Mouse (Mus musculus) testis, adult 10 weeks (tissue): ENCODE data around the gene Gcc2. TPM values are rescaled to one million over a fixed set of nuclear protein-coding genes. Genes with fewer than 3 reads are reported as not detected.

Experiments
- polyA plus RNA-seq: library from polyadenylated mRNA; stranded (reverse); fragments of 350-450 nt; fragmentation: Illumina TruSeq; extraction: RNeasy Lipid Tissue Mini Kit (QIAGEN cat#74804); gene quantifications from one replicate; pipeline ENCODE4 v1.2.3, GENCODE M21; 2014; ENCODE audit warnings: low read depth, low replicate concordance

The Gcc2 gene
- 53.8 TPM for polyA plus RNA-seq

GRCm38 (mm10) chr10:58255213-58255892 is at the start of gene Gcc2:
Gcc2 (plus strand) TSS chr10:58255497.

GRCm38 (mm10) chr10:58224827-58225785 is 30.2 kb upstream of the Gcc2 start, which contains the start of gene AW822073:
AW822073 (minus strand) TSS chr10:58224930.

GRCm38 (mm10) chr10:58232641-58232969 is 22.7 kb upstream of the Gcc2 start, which contains the start of gene Duxf3:
Duxf3 (minus strand) TSS chr10:58232675.

GRCm38 (mm10) chr10:58236613-58237012 is 18.7 kb upstream of the Gcc2 start, which contains the start of gene Gm4981:
Gm4981 (minus strand) TSS chr10:58236701.

GRCm38 (mm10) chr10:58323028-58323991 is 68.0 kb downstream of the Gcc2 start, which contains the start of gene Lims1:
Lims1 (plus strand) TSS chr10:58323466.

Other genes starting within 250 kb of the Gcc2 start
- gene AW822073, start 30.6 kb upstream of the Gcc2 start, polyA plus RNA-seq: not detected
- gene Duxf3, start 22.8 kb upstream of the Gcc2 start, polyA plus RNA-seq: 0.78 TPM
- not detected for gene Gm4981, start 18.8 kb upstream of the Gcc2 start, polyA plus RNA-seq
- 30.1 TPM for gene Lims1, start 68.0 kb downstream of the Gcc2 start, polyA plus RNA-seq
- 109 TPM for gene Ranbp2, start 191.4 kb downstream of the Gcc2 start, polyA plus RNA-seq
- 48.2 TPM for gene Ccdc138, start 242.5 kb downstream of the Gcc2 start, polyA plus RNA-seq